Mouse (Mus musculus) adrenal gland, postnatal 4 days (tissue): ENCODE measurements around the gene Pde4dip. TPM values are rescaled to one million over a fixed set of nuclear protein-coding genes. Genes with fewer than 3 reads are reported as not detected.

Source experiments
- DNase-seq, 2 experiments: peaks; one replicate each; pipeline ENCODE4 v3.0.0; 2021 to 2022; ENCODE audit warnings: low spot score in 2 of 2, mixed read lengths in 2 of 2
- microRNA-seq: library from miRNA; unstranded; fragments of <30 nt; microRNA quantifications from one replicate; pipeline ENCODE4 v1.2.0, GENCODE M21; 2021
- total RNA-seq, 2 experiments: library from RNA; stranded (reverse); gene quantifications; 2 replicates each; pipeline ENCODE4 v1.2.3; 2021

Pde4dip gene
- total RNA-seq, 2 experiments from 2014 or later, result 43.0 to 64.5 TPM

DNA sequence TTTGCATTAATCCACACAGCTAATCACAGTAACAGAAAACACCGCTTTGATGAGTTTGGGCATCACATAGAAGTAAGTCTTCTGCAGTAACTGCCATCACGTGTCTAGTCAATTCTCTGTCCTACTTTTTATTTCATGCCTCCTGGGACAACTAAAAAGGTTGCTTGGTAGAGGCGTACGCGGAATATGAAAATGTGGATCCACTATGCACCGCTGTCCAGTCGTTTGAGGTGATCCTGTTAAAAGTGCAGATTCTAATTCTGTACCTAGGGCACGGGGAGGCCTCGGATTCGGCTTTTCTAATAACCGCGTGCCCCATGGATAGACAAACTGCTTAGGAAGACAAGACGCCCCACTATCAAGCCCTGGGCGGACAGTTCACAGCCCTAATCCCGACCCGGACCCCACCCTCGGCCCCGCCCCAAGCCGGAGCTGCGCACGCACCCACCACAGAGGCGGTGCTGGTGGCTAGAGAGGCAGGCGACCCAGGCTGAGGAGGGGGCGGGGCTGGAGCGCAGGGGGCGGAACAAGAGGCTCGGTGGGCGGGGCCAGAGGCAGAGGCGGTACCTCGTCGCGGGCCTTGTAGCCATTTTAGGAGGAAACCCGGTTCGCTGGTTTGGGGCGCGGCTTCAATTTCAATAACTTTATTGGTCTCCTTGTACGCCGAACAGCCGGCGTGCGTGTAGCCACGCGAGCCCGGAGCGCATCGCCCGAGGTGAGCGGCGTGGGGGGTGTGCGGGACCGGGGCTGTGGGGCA, 230.7 kb downstream of the Pde4dip start, which contains the start of gene Prkab2:
Gene Prkab2 (plus strand): TSS at position 539 of the 757 bp plus-strand sequence.
- peak; percentile 98 to 100 for DNase-seq

GRCm38 (mm10) chr3:97654901-97655300, 233.6 kb downstream of the Pde4dip start:
- no peak for DNase-seq

DNA sequence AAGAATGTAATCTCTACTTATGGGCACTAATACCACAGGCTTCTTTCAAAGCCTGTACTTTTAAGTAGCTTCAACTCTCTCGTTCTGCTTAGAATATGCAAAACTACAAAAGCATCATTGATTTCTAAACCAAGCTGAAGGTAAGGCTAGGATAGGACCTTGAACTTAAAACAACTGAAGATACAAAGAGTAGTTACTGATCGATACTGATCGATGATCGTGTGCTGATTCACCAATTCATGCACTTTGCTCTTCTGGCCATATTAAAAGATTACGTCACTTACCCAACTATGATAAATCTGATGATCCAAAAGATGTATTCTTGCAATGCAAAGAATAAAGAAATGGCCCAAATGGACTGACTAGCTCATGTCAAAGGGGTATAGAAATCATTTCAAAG, 234.7 kb downstream of the Pde4dip start:
- DNase-seq, result no peak

DNA sequence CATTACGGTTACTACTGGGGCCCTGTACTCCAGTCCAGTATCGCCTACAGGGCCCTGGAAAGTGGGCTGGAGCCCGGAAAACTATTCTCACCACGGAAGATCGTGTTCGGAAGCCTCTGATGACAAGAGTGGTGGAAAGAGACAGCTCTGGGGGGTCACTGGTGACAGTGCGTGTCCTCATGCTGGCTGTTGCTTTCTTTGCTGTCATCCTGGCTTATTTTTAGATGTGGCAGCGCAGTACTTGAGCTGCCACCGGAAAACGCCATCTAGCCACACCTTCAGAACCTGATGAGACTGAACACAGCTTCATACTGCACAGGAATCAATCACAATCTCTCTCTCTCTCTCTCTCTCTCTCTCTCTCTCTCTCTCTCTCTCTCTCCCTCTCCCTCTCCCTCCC, 236.9 kb downstream of the Pde4dip start:
- DNase-seq, result no peak

GRCm38 (mm10) chr3:97649469-97649868, 239.0 kb downstream of the Pde4dip start:
- DNase-seq, result no peak

DNA sequence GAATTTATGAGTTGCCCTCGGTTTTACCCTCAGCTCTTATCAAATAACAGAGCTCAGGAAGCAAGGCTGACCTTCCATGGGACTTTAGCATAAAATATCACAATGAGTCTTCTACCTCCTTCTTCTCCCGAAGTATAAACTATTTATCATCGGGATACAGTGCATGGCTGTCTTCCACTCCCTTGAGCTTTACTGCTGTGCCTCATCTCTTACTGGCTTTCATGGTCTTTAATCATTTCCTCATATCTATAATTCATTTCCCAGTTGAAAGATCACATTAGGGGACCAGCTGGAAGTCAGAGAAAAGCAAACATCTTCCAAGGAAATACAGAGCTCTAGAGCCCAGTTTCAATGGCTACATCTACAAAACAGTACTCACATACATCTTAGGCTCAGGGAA, 239.5 kb downstream of the Pde4dip start:
- no peak for DNase-seq

DNA sequence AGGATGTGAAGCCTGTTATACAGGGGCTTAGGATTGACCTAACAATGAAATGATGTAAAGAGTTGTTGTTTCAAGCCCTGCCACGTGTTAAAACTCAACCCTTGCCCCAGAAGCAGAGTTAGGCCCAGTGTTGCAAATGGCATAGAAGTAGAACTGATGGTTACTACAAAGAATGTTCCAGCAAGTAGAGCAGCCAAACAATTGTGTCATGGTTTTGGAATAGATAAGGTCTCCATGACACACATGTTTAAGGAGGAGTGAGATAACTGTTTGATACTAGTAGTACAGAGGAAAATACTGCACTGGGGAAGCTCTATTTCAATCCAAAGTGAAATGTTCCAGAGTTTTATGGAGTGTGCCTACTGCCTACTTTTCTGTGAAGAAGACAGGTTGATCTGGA, 240.0 kb downstream of the Pde4dip start:
- DNase-seq, result no peak

DNA sequence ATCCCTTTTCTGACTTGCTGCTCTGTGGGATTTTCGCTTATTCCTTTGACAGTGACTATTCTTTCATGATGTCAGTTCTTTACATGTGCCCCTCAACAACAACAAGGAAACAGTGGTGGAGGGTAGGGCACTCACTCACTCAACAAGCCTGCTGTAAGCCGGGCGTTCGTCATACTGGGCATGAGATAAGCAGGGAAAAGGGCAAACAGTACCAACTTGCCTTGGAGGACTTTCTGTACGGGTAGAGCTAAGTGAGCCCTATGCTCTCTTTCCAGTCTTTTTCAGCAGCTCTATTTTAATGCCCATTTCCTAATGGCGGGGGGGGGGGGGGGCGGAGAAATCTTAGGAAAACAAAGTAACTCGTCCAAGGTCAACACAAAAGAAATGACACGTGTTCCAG, 246.5 kb downstream of the Pde4dip start:
- no peak for DNase-seq

- DNase-seq, result no peak
These were observed 247.1 kb downstream of the Pde4dip start for GRCm38 (mm10) chr3:97641396-97641795.

Small RNAs within 50 kb of the gene (microRNA-seq; reads per million reads assigned to microRNA genes)
- not detected for gene Mir7225

Other genes starting within 250 kb of the Pde4dip start
- gene Prkab2, start 230.5 kb downstream of the Pde4dip start, total RNA-seq, result 1 to 10 TPM; 9.4 to 9.8 TPM
- not detected for gene Gm17651, start 214.0 kb downstream of the Pde4dip start, total RNA-seq
- 100 to 1,000 TPM; 123 TPM for gene Sec22b, start 12.5 kb upstream of the Pde4dip start, total RNA-seq
- 10 to 100 TPM; 73.9 to 80.1 TPM for gene Notch2, start 124.8 kb upstream of the Pde4dip start, total RNA-seq